Mouse (Mus musculus) myocyte (in vitro differentiated cells): ENCODE results near the gene Tctn3. TPM values are rescaled to one million over a fixed set of nuclear protein-coding genes. Genes with fewer than 3 reads are reported as not detected.

Experiments used
- H3K27me3 ChIP-seq: one replicate; pipeline ENCODE4 v1.6.1; 2011; ENCODE audit not compliant: control insufficient read depth, insufficient read depth, insufficient read length
- H3K36me3 ChIP-seq: one replicate; pipeline ENCODE4 v1.6.1; 2011; ENCODE audit not compliant: control insufficient read depth, insufficient read depth
- H3K4me2 ChIP-seq: one replicate; pipeline ENCODE4 v1.6.1; 2011; ENCODE audit warnings: low read depth, control low read depth
- H3K4me3 ChIP-seq: one replicate; pipeline ENCODE4 v1.5.1; 2011; ENCODE audit warnings: mild to moderate bottlenecking, control low read depth, moderate library complexity
- H3K79me2 ChIP-seq: one replicate; pipeline ENCODE4 v1.6.1; 2011; ENCODE audit not compliant: control insufficient read depth, insufficient read depth
- H3ac ChIP-seq: one replicate; pipeline ENCODE4 v1.6.1; 2011; ENCODE audit not compliant: control insufficient read depth, insufficient read length
- CEBPB ChIP-seq: IDR thresholded peaks from 2 replicates; pipeline ENCODE4 v1.6.1; 2011; ENCODE audit warnings: mild to moderate bottlenecking, moderate library complexity; ENCODE audit not compliant: poor library complexity, insufficient read depth, severe bottlenecking
- E2F4 ChIP-seq: IDR thresholded peaks from one replicate; pipeline ENCODE4 v1.6.1; 2011; ENCODE audit warnings: mild to moderate bottlenecking, control low read depth, moderate library complexity; ENCODE audit not compliant: insufficient read depth
- MAX ChIP-seq: IDR thresholded peaks from one replicate; pipeline ENCODE4 v1.6.1; 2011; ENCODE audit warnings: low read depth, mild to moderate bottlenecking, control low read depth
- MYOD1 ChIP-seq, 3 experiments: IDR thresholded peaks; one replicate each; pipeline ENCODE4 v1.6.1; 2011; ENCODE audit warnings: control low read depth in 2 of 3, low read depth in 2 of 3, mild to moderate bottlenecking in 2 of 3, moderate library complexity in 1 of 3; ENCODE audit not compliant: insufficient read length in 2 of 3, control insufficient read depth in 1 of 3
- MYOG ChIP-seq, 3 experiments: IDR thresholded peaks; one replicate each; pipeline ENCODE4 v1.6.1; 2011; ENCODE audit warnings: control low read depth in 2 of 3, low read depth in 2 of 3, mild to moderate bottlenecking in 2 of 3; ENCODE audit not compliant: insufficient read length in 2 of 3, control insufficient read depth in 1 of 3, insufficient read depth in 1 of 3
- POLR2A ChIP-seq: IDR thresholded peaks from one replicate; pipeline ENCODE4 v1.6.1; 2011; ENCODE audit warnings: low read depth, mild to moderate bottlenecking, control low read depth, moderate library complexity; ENCODE audit not compliant: insufficient read length
- POLR2AphosphoS2 ChIP-seq: IDR thresholded peaks from one replicate; pipeline ENCODE4 v1.6.1; 2011; ENCODE audit warnings: low read depth, control low read depth; ENCODE audit not compliant: insufficient read length
- REST ChIP-seq: IDR thresholded peaks from one replicate; pipeline ENCODE4 v1.6.1; 2011; ENCODE audit warnings: mild to moderate bottlenecking, control low read depth, moderate library complexity; ENCODE audit not compliant: insufficient read depth, insufficient read length
- SRF ChIP-seq: IDR thresholded peaks from one replicate; pipeline ENCODE4 v1.6.1; 2011; ENCODE audit warnings: low read depth; ENCODE audit not compliant: control insufficient read depth, insufficient read length
- TCF12 ChIP-seq: IDR thresholded peaks from one replicate; pipeline ENCODE4 v1.6.1; 2011; ENCODE audit warnings: mild to moderate bottlenecking, control low read depth; ENCODE audit not compliant: poor library complexity, insufficient read depth, severe bottlenecking
- TCF3 ChIP-seq: IDR thresholded peaks from one replicate; pipeline ENCODE4 v1.6.1; 2011; ENCODE audit warnings: low read depth, control low read depth; ENCODE audit not compliant: insufficient read length
- USF1 ChIP-seq: IDR thresholded peaks from one replicate; pipeline ENCODE4 v1.6.1; 2011; ENCODE audit warnings: low read depth, mild to moderate bottlenecking, control low read depth, moderate library complexity
- polyA plus RNA-seq: library from polyadenylated mRNA; unstranded; fragments of >200 nt; fragmentation: generic; extraction: Trizol; gene quantifications from one replicate; pipeline ENCODE4 v1.2.1, GENCODE M21; 2012; ENCODE audit warnings: missing spikeins

Gene Tctn3
- polyA plus RNA-seq, 1 experiment, result 5.6 TPM

- peak overlapping the region; percentile 86 for H3K4me3 ChIP-seq
- no peaks in the 10 kb centered on the region for H3K27me3 ChIP-seq
- peaks cover 29% of the 10 kb centered on the region for H3K36me3 ChIP-seq
- peak overlapping the region; percentile 89 for H3K4me2 ChIP-seq
- no peak overlapping the region for H3ac ChIP-seq
- TF ChIP-seq TCF12 (no peak), POLR2A (no peak), REST (no peak), SRF (no peak), CEBPB (no peak), MAX (no peak), E2F4 (no peak), USF1 (no peak), MYOG (IDR thresholded peaks at IDR 0.05; ENCODE audit: control insufficient read depth in 1 of 3, insufficient read depth in 1 of 3, insufficient read length in 2 of 3, low read depth in 2 of 3) (no peak), MYOD1 (IDR thresholded peaks at IDR 0.05; ENCODE audit: control insufficient read depth in 1 of 3, insufficient read length in 2 of 3, low read depth in 2 of 3) (no peak), TCF3 (no peak), POLR2AphosphoS2 (no peak)
- H3K79me2 ChIP-seq, result peaks cover 41% of the 10 kb centered on the region
These were observed 25.1 kb downstream of the Tctn3 start for GRCm38 (mm10) chr19:40586908-40587307.

GRCm38 (mm10) chr19:40581662-40582061 lies 30.4 kb downstream of the Tctn3 start:
- no peak overlapping the region for H3K4me2 ChIP-seq

GRCm38 (mm10) chr19:40580902-40581301 lies 31.1 kb downstream of the Tctn3 start:
- Histone ChIP-seq H3K36me3 (peaks cover 71% of the 10 kb centered on the region), H3K4me2 (no peak overlapping the region), H3K4me3 (no peak overlapping the region), H3K27me3 (no peaks in the 10 kb centered on the region), H3K79me2 (peaks cover 36% of the 10 kb centered on the region), H3ac (no peak overlapping the region)
- TF ChIP-seq TCF12 (no peak), POLR2A (no peak), MAX (no peak), MYOD1 (IDR thresholded peaks at IDR 0.05; ENCODE audit: control insufficient read depth in 1 of 3, insufficient read length in 2 of 3, low read depth in 2 of 3) (no peak), TCF3 (no peak), REST (no peak)

More at GRCm38 (mm10) chr19:40581662-40582061, 30.4 kb downstream of the Tctn3 start:
- Histone ChIP-seq H3K4me3 (no peak overlapping the region), H3K79me2 (peaks cover 44% of the 10 kb centered on the region), H3ac (no peak overlapping the region), H3K27me3 (no peaks in the 10 kb centered on the region), H3K36me3 (peaks cover 69% of the 10 kb centered on the region)
- TF ChIP-seq SRF (no peak), POLR2AphosphoS2 (no peak), TCF12 (no peak), POLR2A (no peak), E2F4 (no peak), MAX (no peak), REST (no peak), MYOD1 (IDR thresholded peaks at IDR 0.05; ENCODE audit: control insufficient read depth in 1 of 3, insufficient read length in 2 of 3, low read depth in 2 of 3) (no peak), USF1 (no peak), CEBPB (no peak), TCF3 (no peak), MYOG (IDR thresholded peaks at IDR 0.05; ENCODE audit: control insufficient read depth in 1 of 3, insufficient read depth in 1 of 3, insufficient read length in 2 of 3, low read depth in 2 of 3) (no peak)

GRCm38 (mm10) chr19:40575438-40575837 lies 36.6 kb downstream of the Tctn3 start:
- no peak overlapping the region for H3ac ChIP-seq
- H3K79me2 ChIP-seq, result peaks cover 5% of the 10 kb centered on the region
- H3K27me3 ChIP-seq, result no peaks in the 10 kb centered on the region
- H3K4me3 ChIP-seq, result no peak overlapping the region
- H3K36me3 ChIP-seq, result peaks cover 89% of the 10 kb centered on the region
- no peak for TF ChIP-seq USF1
- TF ChIP-seq POLR2A, result no peak
- no peak for TF ChIP-seq TCF3
- no peak for TF ChIP-seq MYOG (IDR thresholded peaks at IDR 0.05; ENCODE audit: control insufficient read depth in 1 of 3, insufficient read depth in 1 of 3, insufficient read length in 2 of 3, low read depth in 2 of 3)
- TF ChIP-seq E2F4, result no peak
- TF ChIP-seq POLR2AphosphoS2, result no peak
- TF ChIP-seq REST, result no peak
- no peak for TF ChIP-seq MAX
- no peak for TF ChIP-seq TCF12
- TF ChIP-seq SRF, result no peak
- TF ChIP-seq MYOD1 (IDR thresholded peaks at IDR 0.05; ENCODE audit: control insufficient read depth in 1 of 3, insufficient read length in 2 of 3, low read depth in 2 of 3), result no peak
- no peak for TF ChIP-seq CEBPB
- no peak overlapping the region for H3K4me2 ChIP-seq

- no peak for TF ChIP-seq E2F4
- no peak for TF ChIP-seq MYOG (IDR thresholded peaks at IDR 0.05; ENCODE audit: control insufficient read depth in 1 of 3, insufficient read depth in 1 of 3, insufficient read length in 2 of 3, low read depth in 2 of 3)
- TF ChIP-seq CEBPB, result no peak
- TF ChIP-seq MYOD1 (IDR thresholded peaks at IDR 0.05; ENCODE audit: control insufficient read depth in 1 of 3, insufficient read length in 2 of 3, low read depth in 2 of 3), result no peak
- TF ChIP-seq TCF12, result no peak
- TF ChIP-seq SRF, result no peak
- no peak for TF ChIP-seq REST
- TF ChIP-seq TCF3, result no peak
- no peak for TF ChIP-seq POLR2A
- no peak for TF ChIP-seq USF1
- no peak for TF ChIP-seq POLR2AphosphoS2
- TF ChIP-seq MAX, result no peak
- Histone ChIP-seq H3K27me3 (no peaks in the 10 kb centered on the region), H3K4me2 (no peak overlapping the region), H3K36me3 (peaks cover 85% of the 10 kb centered on the region), H3ac (no peak overlapping the region), H3K79me2 (no peaks in the 10 kb centered on the region), H3K4me3 (no peak overlapping the region)
These were observed 41.3 kb downstream of the Tctn3 start for GRCm38 (mm10) chr19:40570726-40571125.
